ENCODE assay signal across 15 mouse cellular contexts in the genomic region with DNA sequence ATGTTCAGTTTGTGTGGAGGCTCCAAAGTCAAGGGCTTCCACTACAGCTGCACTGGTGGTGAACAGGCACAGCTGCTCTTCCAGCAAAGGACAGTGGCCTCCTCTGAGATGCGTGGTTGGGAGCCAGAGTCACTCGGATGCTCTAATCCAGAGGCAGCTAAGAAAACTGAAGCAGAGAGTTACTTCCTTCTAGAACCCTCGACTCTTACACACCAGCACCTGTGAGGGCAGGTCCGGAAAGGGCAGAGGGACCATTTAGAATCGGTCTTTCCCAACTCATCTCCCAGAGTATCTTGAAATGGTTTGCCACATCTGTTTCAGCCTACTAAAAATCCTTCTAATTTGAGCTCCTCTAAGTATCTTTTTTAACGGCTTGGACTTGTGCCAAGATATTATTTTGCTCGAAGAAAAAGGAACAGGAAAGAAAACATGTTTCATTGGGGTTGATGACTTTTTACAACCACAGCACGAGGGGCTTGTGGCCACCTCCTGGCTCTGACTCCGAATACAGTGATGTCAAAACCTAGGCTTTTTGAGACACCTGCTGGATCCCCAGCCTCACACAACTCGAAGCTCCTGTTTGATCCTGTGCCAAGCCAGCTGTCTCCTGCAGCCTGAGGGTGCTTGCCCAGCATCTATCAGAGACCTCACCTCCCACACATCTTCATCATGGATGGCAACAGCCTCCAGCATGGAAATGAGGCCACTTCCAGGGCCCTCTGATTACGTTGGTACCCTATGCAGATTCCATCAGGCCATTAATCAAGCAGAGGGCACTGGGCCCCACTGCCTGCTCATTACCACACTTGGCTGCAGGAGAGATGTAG.
DNase-seq lines count a peak whose midpoint lies in the region; ATAC-seq and TF ChIP-seq lines count a peak whose summit lies in the region.
"Had no signal": no experiment of that assay in that cellular context is flagged by ENCODE, and none has a peak within 500 bp of the region (broad histone marks: within the 10 kb centered on the region; RNA-seq: fewer than 3 reads in every experiment).

No protein-coding gene starts in this region.

- TF ChIP-seq EP300 in lung, postnatal 0 days (IDR thresholded peaks at IDR 0.05), result no peak

- TF ChIP-seq POLR2A in brain, embryonic 14.5 days (IDR thresholded peaks at IDR 0.05; ENCODE audit: borderline replicate concordance, extremely low read depth, insufficient read depth, insufficient read length, poor library complexity, severe bottlenecking), result no peak

- 53% methylated on average over 11 of the region's 11 CpGs for WGBS in lung, embryonic 14.5 days
- WGBS in lung, postnatal 0 days, result 53% methylated on average over 11 of the region's 11 CpGs

- no peak overlapping the region for H3K4me2 ChIP-seq in lung, embryonic 14.5 days
- H3K4me2 ChIP-seq in lung, postnatal 0 days (replicated peaks; ENCODE audit: low read depth, low read length), result no peak overlapping the region

- H3K9ac ChIP-seq in lung, embryonic 14.5 days, result no peak overlapping the region
- no peak overlapping the region for H3K9ac ChIP-seq in lung, postnatal 0 days (replicated peaks; ENCODE audit: low read depth)

- no peaks in the 10 kb centered on the region for H3K27me3 ChIP-seq in lung, embryonic 14.5 days (ENCODE audit: insufficient read depth, low read length)
- no peaks in the 10 kb centered on the region for H3K27me3 ChIP-seq in lung, postnatal 0 days (replicated peaks; ENCODE audit: insufficient read depth, low read length)

- peak; percentile 88 for DNase-seq in heart, adult 11 months
- no peak for DNase-seq in heart, adult 9 months (ENCODE audit: low spot score in 2 of 2)
- DNase-seq in lung, embryonic 14.5 days, result peak; percentile 61
- no peak for DNase-seq in lung, postnatal 14 days
- peak; percentile 65 for DNase-seq in brain, embryonic 14.5 days (ENCODE audit: low read depth)
- no peak for DNase-seq in T-cell, adult 2 months (ENCODE audit: low spot score)
- no peak for DNase-seq in lung, postnatal 0 days (ENCODE audit: low spot score)
- DNase-seq: adrenal gland, adult 8-10 months; gastrocnemius, postnatal 10 days; lung, postnatal 36 days; right cerebral cortex, postnatal 25 days; thymus, postnatal 14 days had no signal

- no peak for TF ChIP-seq CTCF in lung, embryonic 14.5 days (IDR thresholded peaks at IDR 0.05; ENCODE audit: low read depth)
- TF ChIP-seq CTCF in brain, embryonic 14.5 days (IDR thresholded peaks at IDR 0.05; ENCODE audit: borderline replicate concordance, extremely low read depth, insufficient read depth, insufficient read length), result no peak
- TF ChIP-seq CTCF in lung, postnatal 0 days (IDR thresholded peaks at IDR 0.05), result no peak

- H3K36me3 ChIP-seq in lung, embryonic 14.5 days (ENCODE audit: insufficient read depth), result no peaks in the 10 kb centered on the region
- no peaks in the 10 kb centered on the region; the same call in 1 of the 2 replicates for H3K36me3 ChIP-seq in lung, postnatal 0 days (ENCODE audit: insufficient read depth, low read length)

- no peak for ATAC-seq in lung, embryonic 14.5 days (ENCODE audit: insufficient read depth)
- ATAC-seq in megakaryocyte, adult 5-6 weeks (ENCODE audit: poor library complexity, severe bottlenecking), result peak; percentile 54
- ATAC-seq in lung, postnatal 0 days, result no peak
- ATAC-seq: intestine, postnatal 0 days had no signal

- no peak overlapping the region for H3K4me3 ChIP-seq in lung, embryonic 14.5 days (ENCODE audit: low read depth, low read length)
- no peak overlapping the region for H3K4me3 ChIP-seq in lung, postnatal 0 days (ENCODE audit: low read depth, low read length)
- H3K4me3 ChIP-seq: erythroblast, embryonic 14.5 days had no signal

- H3K9me3 ChIP-seq in lung, embryonic 14.5 days (ENCODE audit: low read depth, low read length), result no peaks in the 10 kb centered on the region
- no peaks in the 10 kb centered on the region for H3K9me3 ChIP-seq in lung, postnatal 0 days (ENCODE audit: low read length)

- no peak overlapping the region for H3K27ac ChIP-seq in lung, embryonic 14.5 days (ENCODE audit: low read depth)
- no peak overlapping the region for H3K27ac ChIP-seq in lung, postnatal 0 days (ENCODE audit: low read length)

- H3K4me1 ChIP-seq in lung, embryonic 14.5 days (ENCODE audit: insufficient read depth), result peaks cover 3% of the 10 kb centered on the region; the same call in 1 of the 2 replicates
- H3K4me1 ChIP-seq in lung, postnatal 0 days (ENCODE audit: insufficient read depth, low read depth, low read length), result no peaks in the 10 kb centered on the region

Comparison
In these comparisons a context has a peak if more than half of its experiments do, and no peak if none do; other contexts are left out.
1. DNase-seq: peak in heart, adult 11 months (single experiment), lung, embryonic 14.5 days (single experiment) and brain, embryonic 14.5 days (single experiment); none in heart, adult 9 months (0 of 2), lung, postnatal 14 days (single experiment), T-cell, adult 2 months (single experiment) and lung, postnatal 0 days (single experiment).